Mouse (Mus musculus) MEL (cell line): Measurements from ENCODE around the gene Gfy. TPM values are rescaled to one million over a fixed set of nuclear protein-coding genes. Genes with fewer than 3 reads are reported as not detected.
"Not testable (repeated sequence)": the region's sequence is repeated elsewhere in the genome, so short reads cannot be mapped to it uniquely, and the experiment has no call there.

Experiments used
- DNase-seq: peaks from one replicate; pipeline ENCODE4 v3.0.0; 2011; ENCODE audit warnings: low read depth, low spot score
- H3K27ac ChIP-seq: 2 replicates; pipeline ENCODE4 v1.5.1; 2012; ENCODE audit warnings: low read depth, mild to moderate bottlenecking, control low read depth, low read length, moderate library complexity; ENCODE audit not compliant: control insufficient read depth
- H3K27me3 ChIP-seq, 2 experiments: fragments of 150-350 bp in 1 of 2; sonication (generic) in 1 of 2; 2 replicates each; pipeline ENCODE4 v1.6.1; 2012; ENCODE audit warnings: low read length in 2 of 2, mild to moderate bottlenecking in 2 of 2, improper control_type of control experiment in 1 of 2, moderate library complexity in 1 of 2; ENCODE audit not compliant: insufficient read depth in 2 of 2, control insufficient read depth in 1 of 2
- H3K36me3 ChIP-seq, 2 experiments: 2 replicates each; pipeline ENCODE4 v1.6.1; 2012 to 2014; ENCODE audit warnings: low read length in 2 of 2, improper control_type of control experiment in 1 of 2, inconsistent platforms in 1 of 2, mild to moderate bottlenecking in 1 of 2; ENCODE audit not compliant: insufficient read depth in 2 of 2, control insufficient read depth in 1 of 2
- H3K4me1 ChIP-seq, 2 experiments: fragments of 150-350 bp in 1 of 2; sonication (generic) in 1 of 2; 2 replicates each; pipeline ENCODE4 v1.6.1; 2012; ENCODE audit warnings: low read length in 2 of 2, improper control_type of control experiment in 1 of 2, mild to moderate bottlenecking in 1 of 2; ENCODE audit not compliant: insufficient read depth in 2 of 2, control insufficient read depth in 1 of 2
- H3K4me3 ChIP-seq, 2 experiments: fragments of 150-350 bp in 1 of 2; sonication (generic) in 1 of 2; 2 replicates each; pipeline ENCODE4 v1.5.1; 2012; ENCODE audit warnings: low read depth in 2 of 2, low read length in 2 of 2, mild to moderate bottlenecking in 2 of 2, moderate library complexity in 2 of 2, control low read depth in 1 of 2, improper control_type of control experiment in 1 of 2; ENCODE audit not compliant: control insufficient read depth in 1 of 2, insufficient read depth in 1 of 2
- H3K79me2 ChIP-seq: 2 replicates; pipeline ENCODE4 v1.6.1; 2012; ENCODE audit warnings: mild to moderate bottlenecking, low read length, moderate library complexity; ENCODE audit not compliant: control insufficient read depth, poor library complexity, insufficient read depth
- H3K9ac ChIP-seq: 2 replicates; pipeline ENCODE4 v1.6.1; 2012; ENCODE audit warnings: low read depth, mild to moderate bottlenecking, control low read depth, low read length, moderate library complexity; ENCODE audit not compliant: control insufficient read depth, poor library complexity, severe bottlenecking
- H3K9me3 ChIP-seq: fragments of 150-350 bp; sonication (generic); replicated peaks from 2 replicates; pipeline ENCODE4 v1.6.1; 2012; ENCODE audit warnings: mild to moderate bottlenecking, low read length, improper control_type of control experiment, moderate library complexity; ENCODE audit not compliant: insufficient read depth
- CTCF ChIP-seq, 3 experiments: IDR thresholded peaks in 2 of 3; conservative IDR thresholded peaks in 1 of 3; 2 replicates each; pipeline ENCODE4 v1.5.1; 2011 to 2012; ENCODE audit warnings: low read length in 3 of 3, low read depth in 2 of 3, mild to moderate bottlenecking in 2 of 3, improper control_type of control experiment in 1 of 3, inconsistent platforms in 1 of 3, mixed read lengths in 1 of 3, moderate library complexity in 1 of 3; ENCODE audit not compliant: control insufficient read depth in 1 of 3, insufficient read depth in 1 of 3, poor library complexity in 1 of 3, severe bottlenecking in 1 of 3
- E2F4 ChIP-seq: IDR thresholded peaks from 2 replicates; pipeline ENCODE4 v1.6.1; 2011; ENCODE audit warnings: low read depth, low read length, improper control_type of control experiment, borderline replicate concordance
- ELF1 ChIP-seq: IDR thresholded peaks from 2 replicates; pipeline ENCODE4 v1.6.1; 2014; ENCODE audit warnings: low read depth, mild to moderate bottlenecking, inconsistent platforms, low read length, improper control_type of control experiment, moderate library complexity
- GATA1 ChIP-seq: IDR thresholded peaks from 2 replicates; pipeline ENCODE4 v1.6.1; 2011; ENCODE audit warnings: low read depth, low read length, improper control_type of control experiment
- KAT2A ChIP-seq: conservative IDR thresholded peaks from 2 replicates; pipeline ENCODE4 v1.6.1; 2012; ENCODE audit warnings: low read depth, low read length, improper control_type of control experiment, inconsistent platforms
- MYB ChIP-seq: IDR thresholded peaks from 2 replicates; pipeline ENCODE4 v1.6.1; 2011; ENCODE audit warnings: mild to moderate bottlenecking, low read depth, low read length, improper control_type of control experiment
- POLR2AphosphoS2 ChIP-seq: IDR thresholded peaks from 2 replicates; pipeline ENCODE4 v1.6.1; 2011; ENCODE audit warnings: low read length, improper control_type of control experiment
- POLR2AphosphoS5 ChIP-seq: IDR thresholded peaks from 2 replicates; pipeline ENCODE4 v1.6.1; 2012; ENCODE audit warnings: low read depth, borderline replicate concordance, mild to moderate bottlenecking, inconsistent platforms, low read length, moderate library complexity, mixed read lengths
- RAD21 ChIP-seq: IDR thresholded peaks from 2 replicates; pipeline ENCODE4 v1.6.1; 2011; ENCODE audit warnings: mild to moderate bottlenecking, low read depth, low read length, improper control_type of control experiment
- SMC3 ChIP-seq: IDR thresholded peaks from 2 replicates; pipeline ENCODE4 v1.6.1; 2011; ENCODE audit warnings: low read depth, low read length, improper control_type of control experiment
- TAL1 ChIP-seq: IDR thresholded peaks from 2 replicates; pipeline ENCODE4 v1.6.1; 2012; ENCODE audit warnings: mild to moderate bottlenecking, inconsistent platforms, low read length, moderate library complexity, mixed read lengths
- USF2 ChIP-seq, 2 experiments: IDR thresholded peaks; 2 replicates each; pipeline ENCODE4 v1.6.1; 2011 to 2012; ENCODE audit warnings: improper control_type of control experiment in 2 of 2, low read length in 2 of 2, borderline replicate concordance in 1 of 2, inconsistent platforms in 1 of 2, low read depth in 1 of 2, mild to moderate bottlenecking in 1 of 2; ENCODE audit not compliant: insufficient read depth in 1 of 2
- ZC3H11A ChIP-seq: IDR thresholded peaks from 2 replicates; pipeline ENCODE4 v1.6.1; 2012; ENCODE audit warnings: low read depth, mild to moderate bottlenecking, inconsistent platforms, low read length, improper control_type of control experiment
- ZMIZ1 ChIP-seq: IDR thresholded peaks from 2 replicates; pipeline ENCODE4 v1.6.1; 2012; ENCODE audit warnings: low read depth, mild to moderate bottlenecking, inconsistent platforms, low read length, improper control_type of control experiment, moderate library complexity
- ZNF384 ChIP-seq: IDR thresholded peaks from 2 replicates; pipeline ENCODE4 v1.6.1; 2012; ENCODE audit warnings: low read depth, mild to moderate bottlenecking, inconsistent platforms, low read length, improper control_type of control experiment
- polyA plus RNA-seq, 2 experiments: library from polyadenylated mRNA; stranded (reverse) in 1 of 2; unstranded in 1 of 2; fragments of >175 nt in 1 of 2; fragments of >200 nt in 1 of 2; gene quantifications; 2 replicates each; pipeline versions ENCODE4 v1.2.1 to v1.2.4; 2012; ENCODE audit warnings: low replicate concordance in 2 of 2, low read depth in 1 of 2; ENCODE audit not compliant: insufficient read length in 2 of 2, insufficient read depth in 1 of 2, missing spikeins in 1 of 2
- total RNA-seq: library from RNA; depleted of rRNA; stranded (reverse); fragments of 300-350 nt; gene quantifications from 2 replicates; pipeline ENCODE4 v1.2.3, GENCODE M21; 2012

The Gfy gene
- total and polyA plus RNA-seq, 3 experiments = not detected

DNA sequence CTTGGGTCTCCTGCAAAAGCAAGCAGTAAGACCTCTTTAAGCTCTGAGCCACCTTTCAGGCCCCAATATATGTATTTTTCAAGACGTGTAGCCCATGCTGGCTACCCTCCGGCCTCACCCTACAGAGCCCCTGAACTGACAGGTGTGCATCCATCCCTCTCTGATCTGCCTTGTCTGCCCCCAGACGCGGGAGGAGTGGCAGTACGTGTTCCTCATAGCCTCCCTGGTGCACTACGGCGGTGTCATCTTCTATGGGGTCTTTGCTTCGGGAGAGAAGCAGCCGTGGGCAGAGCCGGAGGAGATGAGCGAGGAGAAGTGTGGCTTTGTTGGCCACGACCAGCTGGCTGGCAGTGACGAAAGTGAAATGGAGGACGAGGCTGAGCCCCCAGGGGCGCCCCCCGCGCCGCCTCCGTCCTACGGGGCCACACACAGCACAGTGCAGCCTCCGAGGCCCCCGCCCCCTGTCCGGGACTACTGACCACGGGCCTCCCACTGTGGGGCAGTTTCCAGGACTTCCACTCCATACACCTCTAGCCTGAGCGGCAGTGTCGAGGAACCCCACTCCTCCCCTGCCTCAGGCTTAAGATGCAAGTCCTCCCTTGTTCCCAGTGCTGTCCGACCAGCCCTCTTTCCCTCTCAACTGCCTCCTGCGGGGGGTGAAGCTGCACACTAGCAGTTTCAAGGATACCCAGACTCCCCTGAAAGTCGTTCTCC lies 4.6 kb downstream of the Gfy start:
- no peaks in the 10 kb centered on the region for H3K4me1 ChIP-seq
- H3K9ac ChIP-seq = no peak overlapping the region
- no peak for DNase-seq
- TF ChIP-seq E2F4 (no peak), ELF1 (no peak), TAL1 (no peak), MYB (no peak), KAT2A (no peak), POLR2AphosphoS2 (no peak), POLR2AphosphoS5 (no peak), CTCF (IDR thresholded peaks at IDR 0.05 in 2 of 3, conservative IDR thresholded peaks at IDR 0.05 in 1 of 3; ENCODE audit: control insufficient read depth in 1 of 3, insufficient read depth in 1 of 3, low read depth in 2 of 3, low read length in 3 of 3, poor library complexity in 1 of 3, severe bottlenecking in 1 of 3) (no peak), USF2 (IDR thresholded peaks at IDR 0.05; ENCODE audit: borderline replicate concordance in 1 of 2, insufficient read depth in 1 of 2, low read depth in 1 of 2, low read length in 2 of 2) (no peak), ZMIZ1 (no peak)
- no peak overlapping the region for H3K4me3 ChIP-seq
- no peaks in the 10 kb centered on the region for H3K36me3 ChIP-seq
- H3K27me3 ChIP-seq = no peaks in the 10 kb centered on the region
- H3K9me3 ChIP-seq = no peaks in the 10 kb centered on the region
- H3K27ac ChIP-seq = no peak overlapping the region
- H3K79me2 ChIP-seq = no peaks in the 10 kb centered on the region

DNA sequence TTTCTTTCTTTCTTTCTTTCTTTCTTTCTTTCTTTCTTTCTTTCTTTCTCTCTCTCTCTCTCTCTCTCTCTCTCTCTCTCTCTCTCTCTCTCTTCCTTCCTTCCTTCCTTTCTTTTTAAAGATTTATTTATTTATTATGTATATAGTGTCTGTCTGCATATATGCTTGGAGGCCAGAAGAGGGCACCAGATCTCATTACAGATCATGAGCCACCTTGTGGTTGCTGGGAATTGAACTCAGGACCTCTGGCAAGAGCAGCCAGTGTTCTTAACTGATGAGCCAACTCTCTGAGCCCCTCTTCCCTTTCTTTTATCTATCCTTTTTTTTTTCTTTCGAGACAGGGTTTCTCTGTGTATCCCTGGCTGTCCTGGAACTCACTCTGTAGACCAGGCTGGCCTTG lies 5.6 kb downstream of the Gfy start:
- peak; percentile 15 to 68 (median 57); a peak in 4 of 6 replicates for TF ChIP-seq CTCF (IDR thresholded peaks at IDR 0.05 in 2 of 3, conservative IDR thresholded peaks at IDR 0.05 in 1 of 3; ENCODE audit: control insufficient read depth in 1 of 3, insufficient read depth in 1 of 3, low read depth in 2 of 3, low read length in 3 of 3, poor library complexity in 1 of 3, severe bottlenecking in 1 of 3)
- TF ChIP-seq GATA1 = 0 out of 2 replicates have a peak, but pooled peaks have one; percentile 20
- peak; percentile 42 for TF ChIP-seq RAD21
- 0 out of 2 replicates have a peak, but pooled peaks have one; percentile 19 for TF ChIP-seq ZNF384
- peak; percentile 47 for TF ChIP-seq ZC3H11A
- TF ChIP-seq SMC3 = peak; percentile 63

More for the DNA sequence above, 5.6 kb downstream of the Gfy start:
- not testable (repeated sequence) for H3K27ac ChIP-seq, H3K4me3 ChIP-seq, H3K27me3 ChIP-seq, H3K9me3 ChIP-seq, H3K36me3 ChIP-seq, H3K4me1 ChIP-seq, H3K9ac ChIP-seq, H3K79me2 ChIP-seq
- DNase-seq = peak; percentile 75
